ENCODE assay signal across 8 mouse cellular contexts in the genomic region with DNA sequence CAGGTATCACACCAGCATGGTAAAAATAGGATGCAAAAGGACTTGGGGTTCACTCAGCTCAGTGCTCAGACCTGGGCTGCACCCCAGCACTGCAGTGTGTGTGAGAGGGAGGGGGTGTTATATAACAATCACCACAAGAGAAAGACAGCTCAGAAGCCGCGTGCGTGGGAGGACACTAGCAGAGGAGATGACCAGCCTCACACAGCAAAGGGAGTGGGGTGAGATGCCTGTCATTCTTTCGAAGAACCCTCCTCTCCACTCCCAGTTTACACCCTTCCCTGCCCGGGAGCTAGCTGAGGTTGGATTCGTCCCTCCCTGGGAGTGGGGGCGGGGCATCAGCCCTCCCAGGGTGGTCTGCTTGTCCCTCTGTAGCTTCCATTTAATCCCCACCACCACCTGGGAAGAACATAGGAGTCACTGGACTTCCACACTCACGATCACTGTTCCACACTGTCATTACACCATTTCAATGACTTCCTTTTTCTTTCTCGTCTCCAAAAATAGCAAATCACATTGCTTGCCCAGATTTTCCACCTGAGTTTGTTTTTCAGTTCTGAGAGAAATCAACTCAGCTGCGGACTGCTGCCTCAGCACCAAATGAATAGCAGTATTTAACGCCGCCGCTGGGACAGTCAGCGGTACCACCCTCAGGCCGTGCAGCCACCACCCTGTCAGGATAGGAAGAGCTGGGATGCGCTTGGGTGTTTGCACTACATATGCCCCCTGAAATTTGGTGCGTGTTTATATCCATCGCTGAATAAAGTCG. TPM values are rescaled to one million over a fixed set of nuclear protein-coding genes. Genes with fewer than 3 reads are reported as not detected.
A peak's percentile ranks its signal among the peaks of the same experiment; 100 is the strongest.
DNase-seq lines count a peak whose midpoint lies in the region; ATAC-seq and TF ChIP-seq lines count a peak whose summit lies in the region.

No protein-coding gene starts in this region.

- TF ChIP-seq POLR2A in testis, adult 2 months (IDR thresholded peaks at IDR 0.05; ENCODE audit: control insufficient read depth, low read depth, low read length) = no peak

- H3K27ac ChIP-seq in embryonic facial prominence, embryonic 15.5 days (replicated peaks) = peak overlapping the region; percentile 28; the same call in 1 of the 2 replicates
- H3K27ac ChIP-seq in heart, embryonic 14.5 days (replicated peaks in 1 of 2; ENCODE audit: control insufficient read depth in 1 of 2, insufficient read depth in 1 of 2, low read depth in 2 of 2, low read length in 2 of 2) = no peak overlapping the region
- H3K27ac ChIP-seq in kidney, postnatal 0 days = no peak overlapping the region
- H3K27ac ChIP-seq in midbrain, embryonic 15.5 days = no peak overlapping the region
- H3K27ac ChIP-seq in testis, adult 2 months (ENCODE audit: control insufficient read depth, insufficient read depth, low read depth, low read length) = no peak overlapping the region

- no peak for ATAC-seq in embryonic facial prominence, embryonic 15.5 days (ENCODE audit: insufficient number of reproducible peaks, low FRiP score, low TSS enrichment, low read depth)
- ATAC-seq in heart, embryonic 14.5 days (ENCODE audit: insufficient number of reproducible peaks, insufficient read depth, low FRiP score, low read depth) = 0 out of 2 replicates have a peak, but pooled peaks have one; percentile 56
- peak; percentile 61 for ATAC-seq in kidney, postnatal 0 days (replicated peaks; ENCODE audit: low FRiP score, low read depth)
- peak; percentile 54; the same call in 1 of the 2 replicates for ATAC-seq in midbrain, embryonic 15.5 days (replicated peaks)

- TF ChIP-seq CTCF in kidney, postnatal 0 days (IDR thresholded peaks at IDR 0.05; ENCODE audit: low read depth) = no peak
- TF ChIP-seq CTCF in testis, adult 2 months (IDR thresholded peaks at IDR 0.05; ENCODE audit: control insufficient read depth, insufficient read depth, insufficient replicate concordance, low read depth, low read length) = no peak

- H3K4me1 ChIP-seq in embryonic facial prominence, embryonic 15.5 days = peaks cover 12% of the 10 kb centered on the region
- peaks cover 11 to 19% of the 10 kb centered on the region in 2 experiments for H3K4me1 ChIP-seq in heart, embryonic 14.5 days (ENCODE audit: control insufficient read depth in 2 of 2, insufficient read depth in 2 of 2, low read length in 2 of 2)
- H3K4me1 ChIP-seq in kidney, postnatal 0 days (replicated peaks; ENCODE audit: insufficient read depth, low read length) = peaks cover 4% of the 10 kb centered on the region; the same call in 1 of the 2 replicates
- peaks cover 8% of the 10 kb centered on the region; the same call in 1 of the 2 replicates for H3K4me1 ChIP-seq in midbrain, embryonic 15.5 days
- H3K4me1 ChIP-seq in testis, adult 2 months (ENCODE audit: control insufficient read depth, insufficient read depth, low read length) = peaks cover 5% of the 10 kb centered on the region

- H3K4me3 ChIP-seq in embryonic facial prominence, embryonic 15.5 days (replicated peaks) = peak overlapping the region; percentile 26
- H3K4me3 ChIP-seq in heart, embryonic 14.5 days (ENCODE audit: control insufficient read depth in 1 of 2, insufficient read depth in 1 of 2, low read depth in 1 of 2, low read length in 2 of 2) = peak overlapping the region; percentile 34 to 36
- peak overlapping the region; percentile 18 for H3K4me3 ChIP-seq in kidney, postnatal 0 days (replicated peaks; ENCODE audit: low read depth, low read length)
- H3K4me3 ChIP-seq in midbrain, embryonic 15.5 days = peak overlapping the region; percentile 15
- peak overlapping the region; percentile 24; the same call in 1 of the 2 replicates for H3K4me3 ChIP-seq in testis, adult 2 months (ENCODE audit: control insufficient read depth, low read depth, low read length)

- H3K9ac ChIP-seq in embryonic facial prominence, embryonic 15.5 days = peak overlapping the region; percentile 12; the same call in 1 of the 2 replicates
- peak overlapping the region; percentile 66 for H3K9ac ChIP-seq in heart, embryonic 14.5 days (ENCODE audit: low read length)
- no peak overlapping the region for H3K9ac ChIP-seq in kidney, postnatal 0 days (ENCODE audit: low read depth, low read length)
- peak overlapping the region; percentile 19; the same call in 1 of the 2 replicates for H3K9ac ChIP-seq in midbrain, embryonic 15.5 days

- H3K36me3 ChIP-seq in embryonic facial prominence, embryonic 15.5 days = no peaks in the 10 kb centered on the region
- no peaks in the 10 kb centered on the region for H3K36me3 ChIP-seq in heart, embryonic 14.5 days (ENCODE audit: control insufficient read depth, insufficient read depth, low read length)
- no peaks in the 10 kb centered on the region for H3K36me3 ChIP-seq in kidney, postnatal 0 days (ENCODE audit: insufficient read depth, low read length)
- no peaks in the 10 kb centered on the region for H3K36me3 ChIP-seq in midbrain, embryonic 15.5 days (replicated peaks)
- no peaks in the 10 kb centered on the region for H3K36me3 ChIP-seq in testis, adult 2 months (ENCODE audit: control insufficient read depth, insufficient read depth, low read length)

- 5% methylated on average over 19 of the region's 19 CpGs for WGBS in embryonic facial prominence, embryonic 15.5 days
- 4% methylated on average over 19 of the region's 19 CpGs for WGBS in heart, embryonic 14.5 days
- WGBS in kidney, postnatal 0 days = 5% methylated on average over 19 of the region's 19 CpGs
- WGBS in midbrain, embryonic 15.5 days = 3% methylated on average over 19 of the region's 19 CpGs

- H3K9me3 ChIP-seq in embryonic facial prominence, embryonic 15.5 days (replicated peaks) = no peaks in the 10 kb centered on the region
- H3K9me3 ChIP-seq in heart, embryonic 14.5 days (ENCODE audit: control insufficient read depth, low read length) = no peaks in the 10 kb centered on the region
- no peaks in the 10 kb centered on the region for H3K9me3 ChIP-seq in kidney, postnatal 0 days (replicated peaks; ENCODE audit: low read length)
- no peaks in the 10 kb centered on the region for H3K9me3 ChIP-seq in midbrain, embryonic 15.5 days

- H3K27me3 ChIP-seq in embryonic facial prominence, embryonic 15.5 days = no peaks in the 10 kb centered on the region
- H3K27me3 ChIP-seq in heart, embryonic 14.5 days (ENCODE audit: control insufficient read depth, insufficient read depth, low read length) = no peaks in the 10 kb centered on the region
- H3K27me3 ChIP-seq in kidney, postnatal 0 days (ENCODE audit: insufficient read depth, low read length) = no peaks in the 10 kb centered on the region
- no peaks in the 10 kb centered on the region for H3K27me3 ChIP-seq in midbrain, embryonic 15.5 days (replicated peaks)
- H3K27me3 ChIP-seq in testis, adult 2 months (ENCODE audit: control insufficient read depth, insufficient read depth, low read length) = no peaks in the 10 kb centered on the region

- DNase-seq in urinary bladder, postnatal 14 days (ENCODE audit: low spot score) = peak; percentile 37
- no peak for DNase-seq in urinary bladder, adult 2 months (ENCODE audit: low spot score)
- DNase-seq in kidney, postnatal 0 days (ENCODE audit: low spot score) = peak; percentile 87
- peak; percentile 17 for DNase-seq in liver

- H3K4me2 ChIP-seq in embryonic facial prominence, embryonic 15.5 days (replicated peaks) = peak overlapping the region; percentile 47
- peak overlapping the region; percentile 78 for H3K4me2 ChIP-seq in heart, embryonic 14.5 days (ENCODE audit: low read length)
- peak overlapping the region; percentile 53 for H3K4me2 ChIP-seq in kidney, postnatal 0 days (ENCODE audit: low read length)
- peak overlapping the region; percentile 48 for H3K4me2 ChIP-seq in midbrain, embryonic 15.5 days

RNA-seq across cellular contexts. Expression of a gene that starts 26.8 kb away (rescaled TPM):
- 21.2 and 21.9 TPM in 2 replicates for polyA plus RNA-seq in urinary bladder, adult 2 months (2012; rRNA removed)
- polyA plus RNA-seq in embryonic facial prominence, embryonic 15.5 days (2015; fragmentation: Nextera tagmentation; extraction: Ambion mirVana) = 15.2 and 16.7 TPM in 2 replicates
- 19.5 and 23.3 TPM in 2 replicates for polyA plus RNA-seq in heart, embryonic 14.5 days (2014; fragmentation: Nextera tagmentation; extraction: Ambion mirVana)
- 7.3 and 7.8 TPM in 2 replicates for polyA plus RNA-seq in kidney, postnatal 0 days (2015; fragmentation: Nextera tagmentation; extraction: Ambion mirVana)
- polyA plus RNA-seq in midbrain, embryonic 15.5 days (2015; fragmentation: Nextera tagmentation; extraction: Ambion mirVana) = 44.0 and 51.8 TPM in 2 replicates
- 43.4 and 61.2 TPM in 2 replicates for polyA plus RNA-seq in testis, adult 2 months (2012; rRNA removed)

RNA-seq across cellular contexts. Expression of a gene that starts 29.1 kb away (rescaled TPM):
- 134 and 144 TPM in 2 replicates for polyA plus RNA-seq in urinary bladder, adult 2 months (2012; rRNA removed)
- polyA plus RNA-seq in embryonic facial prominence, embryonic 15.5 days (2015; fragmentation: Nextera tagmentation; extraction: Ambion mirVana) = 50.0 and 50.7 TPM in 2 replicates
- polyA plus RNA-seq in heart, embryonic 14.5 days (2014; fragmentation: Nextera tagmentation; extraction: Ambion mirVana) = 24.6 and 30.3 TPM in 2 replicates
- polyA plus RNA-seq in kidney, postnatal 0 days (2015; fragmentation: Nextera tagmentation; extraction: Ambion mirVana) = 76.3 and 80.8 TPM in 2 replicates
- polyA plus RNA-seq in midbrain, embryonic 15.5 days (2015; fragmentation: Nextera tagmentation; extraction: Ambion mirVana) = 5.5 and 5.9 TPM in 2 replicates
- polyA plus RNA-seq in testis, adult 2 months (2012; rRNA removed) = 5.7 and 6.7 TPM in 2 replicates
